Mouse (Mus musculus) thymus, adult 2 months (tissue): ENCODE data around the gene Lmntd2. TPM values are rescaled to one million over a fixed set of nuclear protein-coding genes. Genes with fewer than 3 reads are reported as not detected.
A peak's percentile ranks its signal among the peaks of the same experiment; 100 is the strongest.

ENCODE experiments used
- DNase-seq: peaks from one replicate; pipeline ENCODE4 v3.0.0; 2021
- H3K27ac ChIP-seq: fragments of 200-500 bp; 2 replicates; pipeline ENCODE4 v1.5.1; 2012; ENCODE audit warnings: low read length, control low read depth; ENCODE audit not compliant: control insufficient read depth, insufficient read depth
- H3K27me3 ChIP-seq: fragments of 200-500 bp; 2 replicates; pipeline ENCODE4 v1.6.1; 2012; ENCODE audit warnings: mild to moderate bottlenecking, low read length, moderate library complexity, mixed read lengths; ENCODE audit not compliant: control insufficient read depth, insufficient read depth
- H3K36me3 ChIP-seq: fragments of 200-500 bp; 2 replicates; pipeline ENCODE4 v1.6.1; 2012; ENCODE audit warnings: mild to moderate bottlenecking, low read length, moderate library complexity; ENCODE audit not compliant: control insufficient read depth, insufficient read depth
- H3K4me1 ChIP-seq: fragments of 200-500 bp; replicated peaks from 2 replicates; pipeline ENCODE4 v1.6.1; 2012; ENCODE audit warnings: low read length; ENCODE audit not compliant: control insufficient read depth, insufficient read depth
- H3K4me3 ChIP-seq: fragments of 200-500 bp; 2 replicates; pipeline ENCODE4 v1.5.1; 2012; ENCODE audit warnings: mild to moderate bottlenecking, low read length, control low read depth, moderate library complexity; ENCODE audit not compliant: control insufficient read depth, insufficient read depth
- CTCF ChIP-seq: fragments of 200-500 bp; IDR thresholded peaks from 2 replicates; pipeline ENCODE4 v1.5.1; 2012; ENCODE audit warnings: mild to moderate bottlenecking, control low read depth, low read length, moderate library complexity, borderline replicate concordance; ENCODE audit not compliant: control insufficient read depth, poor library complexity, insufficient read depth; ENCODE audit errors: extremely low read depth
- POLR2A ChIP-seq: fragments of 200-500 bp; IDR thresholded peaks from 2 replicates; pipeline ENCODE4 v1.6.1; 2012; ENCODE audit warnings: mild to moderate bottlenecking, low read length, control low read depth, moderate library complexity; ENCODE audit not compliant: control insufficient read depth, poor library complexity, insufficient read depth; ENCODE audit errors: extremely low read depth
- WGBS: fragments of 180-500 bp; shearing (Covaris S2); methylation state at CpG from one replicate; pipeline ENCODE4 v1.1.7; 2018; 5-methylcytosine and 5-hydroxymethylcytosine counted together
- polyA plus RNA-seq: library from polyadenylated mRNA; depleted of rRNA; stranded (reverse); fragments of >200 nt; gene quantifications from 2 replicates; pipeline ENCODE4 v1.2.3, GENCODE M21; 2012

Lmntd2 gene
- polyA plus RNA-seq, 1 experiment = 5.5 TPM

DNA sequence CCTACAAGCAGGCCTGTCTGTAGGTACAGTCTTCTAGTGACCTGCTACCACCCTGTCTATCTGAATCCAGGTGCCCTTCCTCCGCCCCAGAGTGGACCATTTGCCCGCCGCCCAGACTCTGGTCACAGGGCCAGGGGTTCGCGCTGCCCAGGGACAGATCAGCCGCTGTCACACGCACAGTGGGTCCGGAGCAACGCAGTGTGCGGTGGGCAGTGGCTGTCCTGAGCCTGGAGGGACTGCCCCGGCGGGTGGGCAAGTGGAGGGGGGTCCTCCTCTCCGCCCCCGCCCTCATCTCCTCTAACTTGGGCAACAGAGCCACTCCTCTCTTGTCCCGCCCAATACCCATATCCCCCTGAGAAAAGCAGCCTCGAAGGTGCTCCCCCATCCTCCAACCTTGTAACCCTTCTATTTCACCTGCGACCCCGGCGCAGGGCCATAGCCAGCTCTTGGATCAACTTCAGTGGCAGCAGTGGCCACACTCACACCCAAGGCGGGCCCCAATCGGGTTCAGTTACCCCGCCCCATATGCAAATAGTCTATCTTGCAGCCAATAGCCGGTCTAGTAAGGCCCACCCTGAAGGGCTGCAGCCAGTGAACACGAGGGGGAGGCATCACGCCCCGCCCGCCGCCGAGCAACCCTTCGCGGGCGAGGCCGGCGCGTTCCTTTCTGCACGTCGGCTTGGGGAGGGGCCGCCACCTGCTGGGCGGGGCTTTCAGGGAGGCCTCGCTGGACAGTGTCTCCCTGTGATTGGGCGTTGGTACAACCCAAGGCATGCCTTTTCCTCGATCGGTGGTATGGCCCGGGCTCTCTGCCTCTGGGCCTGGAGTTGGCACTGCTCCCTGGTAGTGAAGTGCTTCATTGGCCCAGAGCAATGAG, 7.6 kb upstream of the Lmntd2 start:
- peak; percentile 90 for DNase-seq
- TF ChIP-seq POLR2A (no peak), CTCF (peak; percentile 54; the same call in 1 of the 2 replicates)
- WGBS = 26% methylated on average over 44 of the region's 44 CpGs
- Histone ChIP-seq H3K36me3 (no peaks in the 10 kb centered on the region), H3K4me1 (peaks cover 16% of the 10 kb centered on the region), H3K4me3 (peak overlapping the region; percentile 24), H3K27ac (no peak overlapping the region), H3K27me3 (no peaks in the 10 kb centered on the region)

DNA sequence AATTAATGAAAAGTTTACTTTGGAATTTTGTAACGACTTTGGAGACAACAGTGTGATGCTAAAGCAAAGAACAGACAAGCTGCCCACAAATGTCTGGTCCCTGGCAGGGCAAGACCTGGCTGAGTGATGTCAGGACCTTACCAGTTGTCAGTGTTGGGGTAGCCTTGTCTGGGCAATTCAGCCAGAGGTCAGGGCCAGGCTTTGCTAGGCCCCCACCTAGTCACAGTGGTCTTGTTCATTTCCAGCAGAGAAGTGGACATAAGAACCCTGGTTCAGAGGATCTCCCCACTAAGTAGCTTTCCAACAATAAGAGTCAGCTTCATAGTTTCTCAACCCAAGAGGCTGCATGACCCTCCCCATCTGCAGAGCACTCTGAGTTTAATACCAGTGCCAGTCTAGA, 6.5 kb upstream of the Lmntd2 start:
- Histone ChIP-seq H3K27me3 (no peaks in the 10 kb centered on the region), H3K4me1 (peaks cover 20% of the 10 kb centered on the region), H3K36me3 (no peaks in the 10 kb centered on the region), H3K27ac (no peak overlapping the region), H3K4me3 (no peak overlapping the region)
- no peak for DNase-seq
- WGBS = 86% methylated on average over 1 of the region's 1 CpGs
- no peak for TF ChIP-seq CTCF
- TF ChIP-seq POLR2A = no peak

DNA sequence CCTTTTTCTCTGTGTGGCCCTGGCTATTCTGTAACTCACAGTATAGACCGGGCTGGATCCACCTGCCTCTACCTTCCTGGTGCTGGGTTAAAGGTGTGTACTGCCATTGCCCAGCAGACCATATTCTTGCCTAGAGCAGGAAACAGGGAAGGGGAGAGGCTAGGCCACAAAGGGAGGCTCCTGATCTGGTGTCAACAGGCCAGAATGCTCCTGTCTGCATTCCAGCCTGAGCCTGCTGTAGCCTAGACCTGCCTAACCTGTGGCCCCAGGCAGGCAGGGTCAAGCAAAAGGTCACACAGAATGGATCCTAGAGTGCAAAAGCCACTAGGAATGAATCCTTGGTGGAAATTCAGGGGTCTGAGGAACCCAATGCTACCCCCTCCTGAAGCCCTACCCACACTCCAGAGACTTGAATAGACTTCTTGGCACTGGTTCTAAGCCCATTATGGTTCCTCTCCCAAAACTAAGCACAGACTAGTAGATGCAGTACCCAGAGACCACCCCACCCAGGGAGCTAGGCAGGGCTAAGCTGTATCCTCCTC, 5.7 kb upstream of the Lmntd2 start:
- H3K27me3 ChIP-seq = no peaks in the 10 kb centered on the region
- no peak for DNase-seq
- no peaks in the 10 kb centered on the region for H3K36me3 ChIP-seq
- H3K4me1 ChIP-seq = peaks cover 25% of the 10 kb centered on the region
- TF ChIP-seq CTCF = no peak
- no peak for TF ChIP-seq POLR2A
- H3K4me3 ChIP-seq = no peak overlapping the region
- WGBS = 93% methylated on average over 1 of the region's 1 CpGs
- no peak overlapping the region for H3K27ac ChIP-seq

GRCm38 (mm10) chr7:141218557-141219133, 4.8 kb upstream of the Lmntd2 start:
- TF ChIP-seq CTCF (no peak), POLR2A (no peak)
- 96% methylated on average over 5 of the region's 5 CpGs for WGBS
- Histone ChIP-seq H3K4me3 (no peak overlapping the region), H3K36me3 (no peaks in the 10 kb centered on the region), H3K4me1 (peaks cover 25% of the 10 kb centered on the region), H3K27me3 (no peaks in the 10 kb centered on the region), H3K27ac (no peak overlapping the region)
- no peak for DNase-seq

GRCm38 (mm10) chr7:141218141-141218540, 4.3 kb upstream of the Lmntd2 start:
- Histone ChIP-seq H3K4me3 (no peak overlapping the region), H3K4me1 (peaks cover 25% of the 10 kb centered on the region), H3K27me3 (no peaks in the 10 kb centered on the region), H3K27ac (no peak overlapping the region), H3K36me3 (no peaks in the 10 kb centered on the region)
- TF ChIP-seq POLR2A (no peak), CTCF (no peak)
- DNase-seq = no peak
- WGBS = 90% methylated on average over 3 of the region's 3 CpGs

GRCm38 (mm10) chr7:141217343-141218013, 3.6 kb upstream of the Lmntd2 start:
- WGBS = 96% methylated on average over 17 of the region's 17 CpGs
- Histone ChIP-seq H3K27ac (no peak overlapping the region), H3K27me3 (no peaks in the 10 kb centered on the region), H3K36me3 (no peaks in the 10 kb centered on the region), H3K4me3 (no peak overlapping the region), H3K4me1 (peaks cover 24% of the 10 kb centered on the region)
- no peak for TF ChIP-seq POLR2A
- no peak for TF ChIP-seq CTCF
- DNase-seq = no peak
